Mouse (Mus musculus) frontal cortex, adult 2 months (tissue): ENCODE measurements around the gene Stx12. TPM values are rescaled to one million over a fixed set of nuclear protein-coding genes. Genes with fewer than 3 reads are reported as not detected.
A peak's percentile ranks its signal among the peaks of the same experiment; 100 is the strongest.
"Not testable (repeated sequence)": the region's sequence is repeated elsewhere in the genome, so short reads cannot be mapped to it uniquely, and the experiment has no call there.

Experiments
- DNase-seq, 2 experiments: peaks; one replicate each; pipeline ENCODE4 v3.0.0; 2022; ENCODE audit warnings: low spot score in 1 of 2; ENCODE audit errors: extremely low spot score in 1 of 2
- polyA plus RNA-seq: library from polyadenylated mRNA; depleted of rRNA; stranded (reverse); fragments of >200 nt; gene quantifications from 2 replicates; pipeline ENCODE4 v1.2.3, GENCODE M21; 2012; rRNA removed

Stx12 gene
- polyA plus RNA-seq = 101 and 110 TPM in 2 replicates

- peak; percentile 65 to 91 for DNase-seq
Observed at GRCm38 (mm10) chr4:132884064-132884843, at the start of gene Stx12. Gene Stx12 (minus strand): TSS chr4:132884509.

- peak in 1 of 2 experiments; percentile 63 for DNase-seq
Observed at GRCm38 (mm10) chr4:132932752-132933404, 48.6 kb upstream of the Stx12 start.

GRCm38 (mm10) chr4:132930784-132931183 lies 46.5 kb upstream of the Stx12 start:
- peak in 1 of 2 experiments; percentile 79 for DNase-seq

- not testable (repeated sequence) for DNase-seq
Observed at GRCm38 (mm10) chr4:132926520-132926919, 42.2 kb upstream of the Stx12 start.

- DNase-seq = peak; percentile 100
Observed at GRCm38 (mm10) chr4:132922558-132923008, 38.3 kb upstream of the Stx12 start, which contains the start of gene Fam76a. Gene Fam76a (minus strand): TSS chr4:132922558.

- peak; percentile 19 to 25 for DNase-seq
Observed at GRCm38 (mm10) chr4:132922061-132922530, 37.8 kb upstream of the Stx12 start.

- DNase-seq = no peak
Observed at GRCm38 (mm10) chr4:132921488-132921887, 37.2 kb upstream of the Stx12 start.

GRCm38 (mm10) chr4:132920171-132920570 lies 35.9 kb upstream of the Stx12 start:
- DNase-seq = no peak

GRCm38 (mm10) chr4:132918493-132918892 lies 34.2 kb upstream of the Stx12 start:
- DNase-seq = not testable (repeated sequence)

- no peak for DNase-seq
Observed at GRCm38 (mm10) chr4:132912156-132912555, 27.8 kb upstream of the Stx12 start.

GRCm38 (mm10) chr4:132905843-132906360 lies 21.6 kb upstream of the Stx12 start:
- DNase-seq = no peak

- no peak for DNase-seq
Observed at GRCm38 (mm10) chr4:132904765-132905309, 20.5 kb upstream of the Stx12 start.

GRCm38 (mm10) chr4:132904071-132904470 lies 19.8 kb upstream of the Stx12 start:
- DNase-seq = no peak

- DNase-seq = no peak
Observed at GRCm38 (mm10) chr4:132898197-132898596, 13.9 kb upstream of the Stx12 start.

GRCm38 (mm10) chr4:132894402-132894801 lies 10.1 kb upstream of the Stx12 start:
- DNase-seq = peak; percentile 21 to 66

- peak in 1 of 2 experiments; percentile 15 for DNase-seq
Observed at GRCm38 (mm10) chr4:132884844-132885374, 600 bp upstream of the Stx12 start.

GRCm38 (mm10) chr4:132883561-132884063 lies 697 bp downstream of the Stx12 start:
- DNase-seq = no peak

- no peak for DNase-seq
Observed at GRCm38 (mm10) chr4:132874363-132875097, 9.8 kb downstream of the Stx12 start.

- no peak for DNase-seq
Observed at GRCm38 (mm10) chr4:132873481-132874362, 10.6 kb downstream of the Stx12 start.
